Mouse (Mus musculus) kidney, postnatal 10 days (tissue): ENCODE measurements at regions not wholly inside any gene's neighbourhood (a gene's known extent, or its start where the extent isn't known, plus 50 kb on each side); places are given as distances from the start of the nearest gene placed in this dataset.
A peak's percentile ranks its signal among the peaks of the same experiment; 100 is the strongest.
"Not testable (repeated sequence)": the region's sequence is repeated elsewhere in the genome, so short reads cannot be mapped to it uniquely, and the experiment has no call there.

ENCODE experiments used
- DNase-seq: peaks from one replicate; pipeline ENCODE4 v3.0.0; 2021; ENCODE audit warnings: mixed read lengths

DNA sequence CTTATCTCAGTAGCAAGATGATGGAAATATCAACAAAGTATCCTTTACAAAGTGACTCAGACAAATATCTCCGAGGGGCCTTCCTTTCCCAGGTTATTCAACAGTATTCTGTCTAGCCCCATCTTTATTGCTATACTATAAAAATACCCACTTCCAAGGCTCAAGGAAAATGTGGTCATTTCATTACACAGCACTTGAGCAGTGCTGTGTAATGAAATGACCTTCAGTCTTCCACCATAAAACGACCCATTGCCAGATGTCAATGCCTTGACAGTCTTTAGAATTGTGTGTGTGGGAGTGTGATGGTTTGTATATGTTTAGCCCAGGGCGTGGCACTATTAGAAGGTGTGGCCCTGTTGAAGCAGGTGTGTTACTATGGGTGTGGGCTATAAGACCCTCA, 124.3 kb upstream of the Teddm2 start:
- DNase-seq = no peak

DNA sequence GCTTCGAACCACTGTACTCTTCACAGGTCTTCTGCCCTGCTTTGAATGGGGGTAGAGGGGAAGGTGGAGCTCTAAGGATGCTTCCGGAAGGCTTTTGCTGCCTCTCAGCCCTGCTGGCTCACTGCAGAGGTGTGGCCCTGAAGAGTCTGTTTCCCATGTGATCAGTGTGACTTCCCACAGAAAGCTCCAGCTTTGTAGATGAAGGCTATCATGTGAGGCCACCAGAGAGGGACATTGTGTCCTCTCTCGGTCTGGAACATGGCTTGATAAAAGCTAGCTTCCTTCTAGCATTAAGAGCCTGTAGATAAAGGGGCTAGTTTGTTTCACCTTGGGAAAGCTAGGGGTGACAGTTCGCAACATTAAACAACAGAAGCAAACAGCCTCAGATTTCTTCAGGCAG, 127.3 kb upstream of the Teddm2 start:
- DNase-seq = no peak

DNA sequence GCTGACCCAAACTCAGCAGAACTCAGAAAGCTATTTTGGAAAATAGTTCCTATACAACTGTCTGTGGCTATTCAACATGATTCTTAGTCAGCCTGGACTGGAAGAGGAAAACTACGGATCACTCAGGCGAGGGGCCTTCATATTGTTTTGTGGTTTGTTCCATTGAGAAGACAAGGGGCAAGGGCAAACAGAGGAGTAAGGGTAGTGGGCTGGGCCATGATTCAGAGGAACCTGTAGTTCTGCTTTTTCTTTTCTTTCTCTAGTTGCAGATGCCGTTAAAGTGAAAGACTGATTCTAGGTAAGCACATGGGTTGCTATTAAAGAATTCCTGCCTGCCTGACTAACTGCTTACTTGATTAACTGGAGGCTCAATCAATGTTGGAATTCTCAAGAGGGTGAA, 129.8 kb upstream of the Teddm2 start:
- DNase-seq = no peak

DNA sequence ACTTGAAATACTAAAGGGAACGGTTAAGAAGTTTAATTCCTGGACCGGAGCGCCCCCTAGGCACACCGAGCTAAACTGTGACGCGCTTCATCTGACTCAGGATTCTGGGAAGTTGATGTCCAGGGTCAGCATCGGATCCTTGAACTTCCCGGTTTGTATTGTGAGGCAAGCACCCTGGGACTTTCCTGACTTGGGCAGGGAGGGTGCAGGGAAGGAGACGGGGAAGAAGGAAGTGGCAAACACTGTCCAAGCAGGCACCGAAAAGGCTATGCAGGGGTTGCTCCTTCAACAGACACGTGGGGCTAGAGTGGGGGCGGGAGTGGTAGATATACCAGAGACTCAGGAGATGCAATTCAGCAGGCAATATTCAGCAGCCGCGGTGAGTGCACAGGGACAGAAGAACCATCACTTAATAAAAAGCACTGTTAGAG, 132.7 kb upstream of the Teddm2 start:
- DNase-seq = peak; percentile 87

- DNase-seq = peak; percentile 57
These were observed 134.1 kb upstream of the Teddm2 start for GRCm38 (mm10) chr1:154033958-154034606.

DNA sequence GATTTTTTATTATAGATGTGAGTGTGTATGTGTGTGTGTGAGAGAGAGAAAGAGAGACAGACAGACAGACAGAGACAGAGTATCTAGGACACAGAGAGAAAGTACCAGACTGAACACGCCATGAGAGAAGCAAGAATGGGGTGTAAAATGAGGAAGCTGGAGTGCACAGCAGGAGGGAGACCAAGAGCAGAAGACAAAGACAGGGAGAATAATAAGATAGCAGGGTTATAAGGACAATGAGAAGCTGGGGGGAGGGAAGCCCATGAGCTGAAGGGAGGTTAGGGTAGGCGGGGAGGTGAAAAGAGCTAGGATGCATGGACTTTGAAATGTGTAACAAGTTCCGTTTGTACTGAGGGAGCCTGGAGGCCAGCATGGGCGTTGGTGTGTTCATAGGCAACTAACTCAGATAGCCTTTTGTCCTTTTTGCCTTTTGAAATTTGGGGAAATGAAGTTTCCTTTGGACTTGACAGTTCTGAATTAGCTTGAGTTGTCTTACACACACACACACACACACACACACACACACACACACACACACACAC, 136.8 kb upstream of the Teddm2 start:
- no peak for DNase-seq

DNA sequence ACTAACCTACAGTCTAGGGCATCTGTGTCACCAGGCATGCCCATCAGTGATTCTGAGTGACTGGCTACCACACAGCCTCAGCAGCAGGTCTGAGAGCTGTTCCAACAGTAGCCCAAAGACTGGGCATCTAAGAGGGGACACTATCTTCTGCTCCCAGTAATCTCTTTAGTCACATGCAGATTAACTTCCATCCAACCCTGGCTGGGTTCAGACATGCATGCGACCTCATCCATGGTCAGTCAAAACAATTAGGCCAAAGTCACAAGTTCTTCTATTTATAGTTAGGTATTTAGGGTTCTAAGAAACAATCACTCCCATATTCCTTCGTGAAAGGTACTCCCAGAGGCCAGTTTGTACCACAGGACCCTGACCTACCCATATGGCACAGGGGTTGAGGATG, 138.2 kb upstream of the Teddm2 start:
- no peak for DNase-seq

DNA sequence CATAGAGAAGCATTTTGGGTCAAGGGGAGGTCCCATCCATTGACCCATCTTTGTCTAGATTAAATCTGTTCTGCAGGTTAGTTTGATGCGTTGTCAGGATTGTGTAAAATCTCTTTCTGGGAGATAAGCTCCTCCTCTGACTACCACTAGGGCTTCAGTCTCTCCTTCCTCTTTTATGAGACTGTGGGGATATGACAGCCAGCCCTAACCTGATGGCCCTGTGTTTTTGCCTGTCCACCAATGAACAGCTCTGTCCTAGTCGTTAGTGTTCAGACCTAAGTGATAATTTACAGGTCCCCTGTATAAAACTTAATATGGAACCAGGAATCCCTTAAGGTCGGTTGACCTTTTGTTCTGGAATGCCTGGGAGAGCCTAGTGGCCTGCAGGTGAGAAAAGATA, 140.9 kb upstream of the Teddm2 start:
- DNase-seq = no peak

- no peak for DNase-seq
These were observed 142.9 kb upstream of the Teddm2 start for GRCm38 (mm10) chr1:154042956-154043355.

GRCm38 (mm10) chr1:154044712-154045111, 144.7 kb upstream of the Teddm2 start:
- no peak for DNase-seq

GRCm38 (mm10) chr1:154045951-154046350, 145.9 kb upstream of the Teddm2 start:
- DNase-seq = no peak

GRCm38 (mm10) chr1:154053641-154054040, 147.3 kb upstream of the Zfp648 start:
- DNase-seq = no peak

DNA sequence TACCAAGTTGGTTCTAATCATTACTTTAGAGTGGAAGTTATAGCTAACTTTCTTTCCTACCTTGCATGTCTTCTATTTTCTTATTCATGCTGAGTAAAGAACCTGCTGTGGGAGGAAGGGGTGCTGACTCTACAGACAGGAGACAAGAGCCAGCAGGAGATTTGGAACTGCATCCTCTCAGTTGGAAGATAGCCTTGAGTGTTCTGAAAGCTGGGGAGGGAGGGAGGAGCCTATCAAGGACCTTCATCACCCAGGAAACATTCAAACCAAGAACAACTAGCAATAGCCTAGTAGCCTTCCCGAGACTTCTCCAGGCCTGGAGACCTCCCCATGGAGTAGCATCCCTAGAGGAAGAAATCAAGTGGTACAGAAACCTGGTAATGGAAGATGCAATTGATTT, 146.1 kb upstream of the Zfp648 start:
- DNase-seq = no peak

GRCm38 (mm10) chr1:154061397-154061796, 139.6 kb upstream of the Zfp648 start:
- DNase-seq = not testable (repeated sequence)

DNA sequence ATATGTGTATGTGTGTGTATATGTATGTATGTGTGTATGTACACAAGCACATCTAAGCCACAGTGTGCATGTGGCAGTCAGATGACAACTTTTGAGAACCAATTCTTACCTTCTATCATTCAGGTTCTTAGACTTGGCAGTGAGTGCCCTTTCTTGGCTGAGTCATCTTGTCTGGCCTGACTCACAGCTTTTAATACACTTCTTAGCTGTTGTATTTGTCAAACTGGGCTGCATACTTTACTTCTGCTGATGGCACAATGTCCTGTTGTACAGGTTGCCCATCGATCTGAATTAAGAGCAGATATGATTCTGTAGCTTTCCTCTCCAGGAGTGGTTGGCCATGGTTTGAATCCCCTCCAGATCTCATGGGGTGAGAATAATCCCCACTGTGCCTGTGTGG, 139.1 kb upstream of the Zfp648 start:
- DNase-seq = no peak

GRCm38 (mm10) chr1:154062666-154063065, 138.3 kb upstream of the Zfp648 start:
- no peak for DNase-seq

- no peak for DNase-seq
These were observed 136.4 kb upstream of the Zfp648 start for GRCm38 (mm10) chr1:154064633-154065032.

- peak; percentile 51 for DNase-seq
These were observed 135.4 kb upstream of the Zfp648 start for GRCm38 (mm10) chr1:154065336-154066329.

- DNase-seq = no peak
These were observed 133.1 kb upstream of the Zfp648 start for GRCm38 (mm10) chr1:154067856-154068255.

GRCm38 (mm10) chr1:154074270-154074669, 126.7 kb upstream of the Zfp648 start:
- no peak for DNase-seq

- no peak for DNase-seq
These were observed 124.1 kb upstream of the Zfp648 start for GRCm38 (mm10) chr1:154076684-154077475.

- DNase-seq = peak; percentile 19
These were observed 120.2 kb upstream of the Zfp648 start for GRCm38 (mm10) chr1:154080505-154081380.
